Mouse (Mus musculus) liver, embryonic 14.5 days (tissue): ENCODE results near the gene Skap2. TPM values are rescaled to one million over a fixed set of nuclear protein-coding genes. Genes with fewer than 3 reads are reported as not detected.

Source experiments
- ATAC-seq: fragments of 200-750 bp; cut with Nextera tagmentation; 2 replicates; pipeline ENCODE4 v1.8.0; 2017; ENCODE audit warnings: moderate number of reproducible peaks, mild to moderate bottlenecking, moderate library complexity; ENCODE audit not compliant: insufficient read depth
- DNase-seq, 3 experiments: peaks; one replicate each; pipeline ENCODE4 v3.0.0-alpha.2; 2012 to 2013; ENCODE audit warnings: low read depth in 3 of 3, low spot score in 3 of 3
- H3K27ac ChIP-seq: fragments of 300-500 bp; sonication (generic); 2 replicates; pipeline ENCODE4 v1.5.1; 2014; ENCODE audit warnings: moderate library complexity, mild to moderate bottlenecking, control low read depth, inconsistent platforms
- H3K27me3 ChIP-seq: fragments of 300-500 bp; sonication (generic); 2 replicates; pipeline ENCODE4 v1.6.1; 2014; ENCODE audit warnings: mild to moderate bottlenecking, low read length, moderate library complexity; ENCODE audit not compliant: control insufficient read depth, insufficient read depth
- H3K36me3 ChIP-seq: fragments of 300-500 bp; sonication (generic); replicated peaks from 2 replicates; pipeline ENCODE4 v1.6.1; 2014; ENCODE audit warnings: low read depth; ENCODE audit not compliant: control insufficient read depth, insufficient read depth
- H3K4me1 ChIP-seq, 2 experiments: fragments of 200-500 bp in 1 of 2; fragments of 300-500 bp in 1 of 2; sonication (generic) in 1 of 2; replicated peaks; 2 replicates each; pipeline ENCODE4 v1.6.1; 2012 to 2014; ENCODE audit warnings: antibody characterized with exemption in 1 of 2, inconsistent platforms in 1 of 2, low read length in 1 of 2; ENCODE audit not compliant: control insufficient read depth in 2 of 2, insufficient read depth in 2 of 2
- H3K4me2 ChIP-seq: fragments of 300-500 bp; sonication (generic); 2 replicates; pipeline ENCODE4 v1.6.1; 2014; ENCODE audit warnings: low read depth, mild to moderate bottlenecking, control low read depth, moderate library complexity
- H3K4me3 ChIP-seq, 2 experiments: fragments of 200-500 bp in 1 of 2; fragments of 300-500 bp in 1 of 2; sonication (generic) in 1 of 2; 2 replicates each; pipeline ENCODE4 v1.5.1; 2012 to 2014; ENCODE audit warnings: low read depth in 2 of 2, low read length in 2 of 2, mild to moderate bottlenecking in 2 of 2, control low read depth in 1 of 2, inconsistent platforms in 1 of 2, moderate library complexity in 1 of 2; ENCODE audit not compliant: insufficient read depth in 1 of 2
- H3K9ac ChIP-seq: fragments of 300-500 bp; sonication (generic); replicated peaks from 2 replicates; pipeline ENCODE4 v1.6.1; 2014; ENCODE audit warnings: mild to moderate bottlenecking, control low read depth, moderate library complexity
- H3K9me3 ChIP-seq: fragments of 300-500 bp; sonication (generic); 2 replicates; pipeline ENCODE4 v1.6.1; 2016; ENCODE audit warnings: low read length, mixed read lengths; ENCODE audit not compliant: control insufficient read depth
- CTCF ChIP-seq: IDR thresholded peaks from 2 replicates; pipeline ENCODE4 v1.5.1; 2016; ENCODE audit warnings: antibody characterized with exemption, low read depth, control low read depth
- EP300 ChIP-seq: IDR thresholded peaks from 2 replicates; pipeline ENCODE4 v1.6.1; 2016; ENCODE audit warnings: antibody characterized with exemption, low read depth
- WGBS: fragments of 180-500 bp; shearing (Covaris S2); extraction: QIAGEN DNeasy Blood & Tissue Kit; methylation state at CpG from one replicate; pipeline ENCODE4 v1.1.7; 2014; ENCODE audit not compliant: insufficient replicate concordance; 5-methylcytosine and 5-hydroxymethylcytosine counted together
- polyA plus RNA-seq, 2 experiments: library from polyadenylated mRNA; depleted of rRNA in 1 of 2; stranded (reverse) in 1 of 2; unstranded in 1 of 2; fragments of >200 nt; fragmentation: Nextera tagmentation in 1 of 2; extraction: Ambion mirVana in 1 of 2; gene quantifications; 2 replicates each; pipeline versions ENCODE4 v1.2.1 to v1.2.3; 2012 to 2014

Gene Skap2
- polyA plus RNA-seq, 2 experiments: 10.1 to 18.4 TPM

DNA sequence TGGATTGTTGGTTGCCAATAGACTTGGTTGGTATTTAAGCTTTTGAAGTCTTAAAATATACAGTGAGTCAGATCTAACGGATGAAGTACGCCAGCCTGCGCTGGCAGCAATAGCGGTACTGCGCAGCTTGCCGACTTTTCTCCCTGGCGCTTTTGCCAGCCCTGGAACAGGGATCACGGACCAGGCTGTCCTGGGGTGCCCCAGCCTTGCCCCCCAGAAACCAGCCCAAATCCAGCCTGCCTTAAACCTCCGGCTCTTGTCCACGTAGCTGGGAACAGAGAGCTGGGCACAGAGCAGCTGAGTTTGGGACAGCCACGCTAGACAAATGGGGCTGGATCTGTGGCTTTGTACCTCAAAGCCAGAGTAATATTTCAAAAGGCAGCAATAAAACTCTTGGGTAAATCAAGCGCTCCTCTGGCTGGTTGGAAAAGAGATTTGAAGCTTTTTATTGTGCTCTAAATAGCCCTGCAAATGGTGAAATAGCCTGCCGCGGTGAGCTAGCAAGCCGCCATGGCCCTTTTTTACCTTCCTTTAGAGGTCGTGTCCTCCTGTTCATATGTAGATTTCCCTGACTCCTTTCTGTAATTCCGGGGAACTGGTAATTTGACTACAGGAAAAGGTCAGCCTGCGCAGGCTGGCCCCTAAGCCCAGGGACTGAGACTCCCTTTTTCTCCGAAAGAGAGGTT, 6.2 kb downstream of the Skap2 start:
- TF ChIP-seq CTCF: no peak
- no peak for TF ChIP-seq EP300
- DNase-seq: no peak
- peaks cover 41% of the 10 kb centered on the region for H3K27me3 ChIP-seq

DNA sequence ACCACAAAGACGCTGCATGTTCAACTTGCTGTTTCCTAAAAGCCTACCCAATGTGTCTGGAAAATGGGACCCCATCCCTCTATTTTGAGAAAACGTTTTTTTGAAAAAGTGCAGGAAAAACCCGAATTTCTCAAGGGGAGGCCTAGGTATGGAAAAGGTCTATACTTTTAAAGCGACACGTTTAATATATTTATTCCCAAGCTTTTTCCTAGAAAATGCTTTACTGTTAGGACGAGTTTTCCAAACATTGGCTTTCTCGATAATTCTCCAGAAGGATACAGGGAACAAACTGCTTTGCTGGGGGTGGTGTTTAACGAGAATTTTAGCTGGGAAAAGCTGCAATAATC, 6.8 kb downstream of the Skap2 start:
- H3K4me2 ChIP-seq: no peak overlapping the region
- H3K4me1 ChIP-seq: no peaks in the 10 kb centered on the region
- ATAC-seq: no peak
- H3K36me3 ChIP-seq: no peaks in the 10 kb centered on the region
- no peak overlapping the region for H3K4me3 ChIP-seq
- 18% methylated on average over 8 of the region's 8 CpGs for WGBS
- DNase-seq: no peak
- no peak for TF ChIP-seq EP300
- no peak for TF ChIP-seq CTCF
- no peak overlapping the region for H3K27ac ChIP-seq
- H3K9me3 ChIP-seq: no peaks in the 10 kb centered on the region
- H3K9ac ChIP-seq: no peak overlapping the region
- peaks cover 41% of the 10 kb centered on the region for H3K27me3 ChIP-seq

More for the DNA sequence above, 6.2 kb downstream of the Skap2 start:
- WGBS: 14% methylated on average over 19 of the region's 19 CpGs
- no peaks in the 10 kb centered on the region for H3K9me3 ChIP-seq
- no peaks in the 10 kb centered on the region for H3K36me3 ChIP-seq
- H3K4me3 ChIP-seq: no peak overlapping the region
- H3K27ac ChIP-seq: no peak overlapping the region
- H3K9ac ChIP-seq: no peak overlapping the region
- H3K4me1 ChIP-seq: no peaks in the 10 kb centered on the region
- H3K4me2 ChIP-seq: peak overlapping the region; percentile 40
- no peak for ATAC-seq

DNA sequence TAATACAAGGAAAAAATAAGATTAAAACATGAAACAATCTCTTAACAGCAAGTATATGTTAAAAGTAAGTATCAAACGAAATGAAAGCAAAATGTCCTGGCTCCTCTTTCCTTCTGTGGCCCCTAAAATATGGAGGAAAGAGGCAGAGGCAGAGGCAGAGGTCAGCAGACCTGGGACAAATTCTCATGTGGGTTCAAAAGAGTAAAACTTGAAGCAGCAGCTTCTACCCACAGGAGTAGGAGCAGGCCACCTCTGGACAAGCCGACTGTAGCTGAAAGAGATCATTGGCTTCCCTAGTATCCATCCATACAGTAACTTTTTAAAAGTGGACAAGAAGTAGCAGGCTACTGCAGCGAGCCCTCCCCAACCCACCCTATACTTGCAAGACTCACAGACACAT, 7.4 kb downstream of the Skap2 start:
- WGBS: 25% methylated on average over 3 of the region's 3 CpGs
- Histone ChIP-seq H3K27me3 (peaks cover 41% of the 10 kb centered on the region), H3K4me3 (no peak overlapping the region), H3K27ac (no peak overlapping the region), H3K4me2 (no peak overlapping the region), H3K4me1 (no peaks in the 10 kb centered on the region), H3K9ac (no peak overlapping the region), H3K9me3 (no peaks in the 10 kb centered on the region), H3K36me3 (no peaks in the 10 kb centered on the region)
- ATAC-seq (no peak), DNase-seq (no peak)
- TF ChIP-seq CTCF (no peak), EP300 (no peak)

DNA sequence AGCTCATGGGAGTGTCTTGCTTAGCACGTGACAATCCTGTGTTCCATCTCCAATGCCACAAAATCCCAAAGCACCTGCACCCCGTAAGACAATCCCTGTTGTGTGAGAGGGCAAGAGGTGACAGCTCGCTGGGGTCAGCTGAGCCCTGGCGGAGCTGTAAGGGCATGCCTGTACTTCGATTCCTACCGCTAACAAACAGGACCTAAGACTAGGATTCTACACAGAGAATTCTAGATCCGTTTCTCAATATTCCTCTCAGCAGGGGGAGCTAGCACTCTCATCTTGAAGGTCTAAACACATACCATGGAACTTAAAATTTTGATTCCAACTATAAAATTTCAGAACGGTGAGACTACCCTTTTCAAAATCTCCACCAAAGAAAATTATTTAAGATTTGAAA, 9.7 kb downstream of the Skap2 start:
- H3K27ac ChIP-seq: no peak overlapping the region
- no peak overlapping the region for H3K4me2 ChIP-seq
- peaks cover 32% of the 10 kb centered on the region for H3K27me3 ChIP-seq
- no peak for DNase-seq
- TF ChIP-seq EP300: no peak
- 0 out of 2 replicates have a peak, but pooled peaks have one; percentile 14 for TF ChIP-seq CTCF
- H3K9me3 ChIP-seq: no peaks in the 10 kb centered on the region
- WGBS: 60% methylated on average over 8 of the region's 8 CpGs
- H3K36me3 ChIP-seq: no peaks in the 10 kb centered on the region
- no peaks in the 10 kb centered on the region for H3K4me1 ChIP-seq
- no peak overlapping the region for H3K9ac ChIP-seq
- H3K4me3 ChIP-seq: no peak overlapping the region
- no peak for ATAC-seq

DNA sequence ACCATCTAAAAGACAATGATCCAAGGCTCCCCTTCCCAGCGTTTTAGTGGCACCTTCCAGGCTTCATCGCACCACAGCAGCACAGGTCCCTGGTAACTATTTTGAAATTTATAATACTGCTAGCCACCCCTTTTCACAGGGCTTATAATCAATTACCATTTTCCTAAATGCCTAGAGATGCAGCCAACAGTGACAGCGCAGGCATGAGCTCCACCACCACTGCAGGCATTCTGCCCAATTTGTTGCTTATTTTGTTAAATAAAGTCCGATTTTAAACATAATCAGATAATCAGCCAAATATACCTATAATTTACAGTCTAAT, 13.2 kb downstream of the Skap2 start:
- no peak for TF ChIP-seq CTCF
- TF ChIP-seq EP300: no peak
- 68% methylated on average over 4 of the region's 4 CpGs for WGBS
- H3K36me3 ChIP-seq: no peaks in the 10 kb centered on the region
- H3K9me3 ChIP-seq: no peaks in the 10 kb centered on the region
- ATAC-seq (no peak), DNase-seq (no peak)
- no peak overlapping the region for H3K27ac ChIP-seq
- no peak overlapping the region for H3K4me3 ChIP-seq
- no peak overlapping the region for H3K9ac ChIP-seq
- no peak overlapping the region for H3K4me2 ChIP-seq
- peaks cover under 1% of the 10 kb centered on the region; the same call in 1 of the 2 replicates for H3K27me3 ChIP-seq
- H3K4me1 ChIP-seq: no peaks in the 10 kb centered on the region
